Mouse (Mus musculus) intestine, postnatal 0 days (tissue): ENCODE measurements around the gene Tbxas1. TPM values are rescaled to one million over a fixed set of nuclear protein-coding genes. Genes with fewer than 3 reads are reported as not detected.

ENCODE experiments used
- ATAC-seq: fragments of 200-750 bp; cut with Nextera tagmentation; 2 replicates; pipeline ENCODE4 v1.8.0; 2017; ENCODE audit warnings: mild to moderate bottlenecking, moderate TSS enrichment, moderate library complexity
- H3K27ac ChIP-seq: fragments of 300-500 bp; sonication (generic); 2 replicates; pipeline ENCODE4 v1.5.1; 2014; ENCODE audit warnings: mild to moderate bottlenecking, low read depth, low read length, moderate library complexity
- H3K27me3 ChIP-seq: fragments of 300-500 bp; sonication (generic); replicated peaks from 2 replicates; pipeline ENCODE4 v1.6.1; 2014; ENCODE audit warnings: low read length, mixed read lengths; ENCODE audit not compliant: control insufficient read depth, insufficient read depth
- H3K36me3 ChIP-seq: fragments of 300-500 bp; sonication (generic); 2 replicates; pipeline ENCODE4 v1.6.1; 2014; ENCODE audit warnings: mild to moderate bottlenecking, moderate library complexity; ENCODE audit not compliant: control insufficient read depth, insufficient read depth
- H3K4me1 ChIP-seq: fragments of 300-500 bp; sonication (generic); replicated peaks from 2 replicates; pipeline ENCODE4 v1.6.1; 2014; ENCODE audit warnings: antibody characterized with exemption, low read length, mixed read lengths; ENCODE audit not compliant: control insufficient read depth, insufficient read depth
- H3K4me2 ChIP-seq: fragments of 300-500 bp; sonication (generic); replicated peaks from 2 replicates; pipeline ENCODE4 v1.6.1; 2014; ENCODE audit warnings: low read depth, mild to moderate bottlenecking, moderate library complexity
- H3K4me3 ChIP-seq: fragments of 300-500 bp; sonication (generic); 2 replicates; pipeline ENCODE4 v1.5.1; 2014; ENCODE audit warnings: low read depth, low read length
- H3K9ac ChIP-seq: fragments of 300-500 bp; sonication (generic); 2 replicates; pipeline ENCODE4 v1.6.1; 2014; ENCODE audit warnings: mild to moderate bottlenecking, low read depth, low read length
- H3K9me3 ChIP-seq: fragments of 300-500 bp; sonication (generic); 2 replicates; pipeline ENCODE4 v1.6.1; 2016; ENCODE audit warnings: mixed run types; ENCODE audit not compliant: control insufficient read depth
- CTCF ChIP-seq: sonication (generic); IDR thresholded peaks from 2 replicates; pipeline ENCODE4 v1.5.1; 2016; ENCODE audit warnings: low read depth, mild to moderate bottlenecking, control low read depth, antibody characterized with exemption, moderate library complexity
- WGBS: fragments of 180-500 bp; shearing (Covaris S2); extraction: QIAGEN DNeasy Blood & Tissue Kit; methylation state at CpG from one replicate; pipeline ENCODE4 v1.1.7; 2014; 5-methylcytosine and 5-hydroxymethylcytosine counted together
- polyA plus RNA-seq: library from polyadenylated mRNA; unstranded; fragments of >200 nt; fragmentation: Nextera tagmentation; extraction: Ambion mirVana; gene quantifications from 2 replicates; pipeline ENCODE4 v1.2.1, GENCODE M21; 2015

Tbxas1 gene
- polyA plus RNA-seq, 1 experiment from 2014 or later, result 2.1 TPM

DNA sequence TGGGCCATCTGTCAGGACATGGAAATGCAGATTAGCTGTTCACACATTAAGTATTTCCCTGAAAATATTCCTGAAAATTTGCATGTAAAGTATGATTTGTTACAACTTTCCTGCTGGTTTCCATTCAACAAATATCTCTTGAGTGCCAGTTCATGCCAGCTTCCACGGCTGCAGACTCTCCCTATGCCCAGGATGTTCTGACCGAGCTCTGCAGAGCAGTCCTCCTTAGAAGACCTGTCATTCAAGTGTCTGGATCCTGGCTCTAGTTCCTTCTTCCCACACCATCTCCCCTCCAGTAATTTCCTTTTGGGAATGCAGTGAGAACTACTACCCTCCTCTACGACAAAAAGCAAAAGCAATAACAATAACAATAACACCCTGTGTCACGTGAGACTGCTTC, 155.5 kb downstream of the Tbxas1 start:
- Histone ChIP-seq H3K4me3 (no peak overlapping the region), H3K36me3 (no peaks in the 10 kb centered on the region), H3K9me3 (no peaks in the 10 kb centered on the region), H3K4me1 (no peaks in the 10 kb centered on the region), H3K9ac (no peak overlapping the region), H3K4me2 (no peak overlapping the region), H3K27ac (no peak overlapping the region), H3K27me3 (no peaks in the 10 kb centered on the region)
- WGBS, result 74% methylated on average over 4 of the region's 4 CpGs
- TF ChIP-seq CTCF, result no peak
- no peak for ATAC-seq

GRCm38 (mm10) chr6:39033676-39034075, 158.5 kb downstream of the Tbxas1 start:
- WGBS, result 90% methylated on average over 7 of the region's 7 CpGs
- ATAC-seq, result no peak
- H3K27me3 ChIP-seq, result no peaks in the 10 kb centered on the region
- no peaks in the 10 kb centered on the region for H3K9me3 ChIP-seq
- H3K4me1 ChIP-seq, result no peaks in the 10 kb centered on the region
- no peak overlapping the region for H3K4me3 ChIP-seq
- no peak overlapping the region for H3K9ac ChIP-seq
- H3K27ac ChIP-seq, result no peak overlapping the region
- H3K36me3 ChIP-seq, result no peaks in the 10 kb centered on the region
- H3K4me2 ChIP-seq, result no peak overlapping the region
- no peak for TF ChIP-seq CTCF

DNA sequence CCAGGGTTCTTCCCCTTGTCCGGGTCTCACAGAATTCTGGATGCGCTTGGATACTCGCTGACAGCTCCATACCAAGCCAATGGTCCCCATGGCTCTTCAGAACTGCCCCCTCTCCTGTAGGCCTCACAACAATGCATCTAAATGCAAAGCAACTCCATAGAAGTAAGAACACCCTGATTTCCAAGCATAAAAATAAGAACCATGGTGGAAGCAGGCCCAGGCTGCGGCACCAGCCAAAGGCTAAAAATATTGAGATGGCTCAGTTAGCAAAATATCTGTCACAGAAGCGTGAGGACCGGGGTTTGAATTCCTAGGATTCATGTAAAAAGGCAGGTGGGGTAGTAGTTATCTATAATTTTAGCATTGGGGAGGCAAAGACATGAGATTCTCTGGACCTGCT, 159.8 kb downstream of the Tbxas1 start:
- Histone ChIP-seq H3K36me3 (no peaks in the 10 kb centered on the region), H3K4me1 (no peaks in the 10 kb centered on the region), H3K9ac (no peak overlapping the region), H3K27me3 (no peaks in the 10 kb centered on the region), H3K4me3 (no peak overlapping the region), H3K9me3 (no peaks in the 10 kb centered on the region), H3K4me2 (no peak overlapping the region), H3K27ac (no peak overlapping the region)
- TF ChIP-seq CTCF, result no peak
- 92% methylated on average over 6 of the region's 6 CpGs for WGBS
- ATAC-seq, result no peak

DNA sequence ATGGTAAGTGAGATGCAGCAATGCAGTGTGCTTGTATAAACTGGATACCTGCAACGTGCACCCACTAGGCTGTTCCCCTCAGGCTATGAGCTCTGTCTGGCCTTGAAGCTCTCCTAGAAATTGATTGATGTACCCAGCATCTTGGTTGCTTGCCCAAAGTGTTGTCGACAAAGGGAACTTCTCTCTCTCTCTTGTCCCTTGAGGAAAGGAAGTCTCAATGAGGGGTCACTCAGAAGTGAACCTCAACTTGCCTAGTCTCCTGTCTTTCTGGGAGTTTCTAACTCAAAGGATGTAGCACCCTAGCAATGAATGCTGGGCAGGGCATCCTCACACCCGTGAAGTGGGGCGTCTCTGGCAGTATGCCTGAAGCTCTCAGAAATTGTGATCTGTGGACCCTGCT, 161.0 kb downstream of the Tbxas1 start:
- H3K9me3 ChIP-seq, result no peaks in the 10 kb centered on the region
- no peaks in the 10 kb centered on the region for H3K36me3 ChIP-seq
- H3K27me3 ChIP-seq, result no peaks in the 10 kb centered on the region
- no peak overlapping the region for H3K4me2 ChIP-seq
- no peak overlapping the region for H3K27ac ChIP-seq
- H3K9ac ChIP-seq, result no peak overlapping the region
- ATAC-seq, result no peak
- H3K4me1 ChIP-seq, result no peaks in the 10 kb centered on the region
- 78% methylated on average over 4 of the region's 4 CpGs for WGBS
- no peak for TF ChIP-seq CTCF
- H3K4me3 ChIP-seq, result no peak overlapping the region

GRCm38 (mm10) chr6:39040451-39040850, 165.2 kb downstream of the Tbxas1 start:
- no peak overlapping the region for H3K4me3 ChIP-seq
- no peak overlapping the region for H3K9ac ChIP-seq
- ATAC-seq, result no peak
- no peaks in the 10 kb centered on the region for H3K36me3 ChIP-seq
- no peaks in the 10 kb centered on the region for H3K27me3 ChIP-seq
- H3K9me3 ChIP-seq, result no peaks in the 10 kb centered on the region
- TF ChIP-seq CTCF, result no peak
- H3K4me1 ChIP-seq, result no peaks in the 10 kb centered on the region
- H3K27ac ChIP-seq, result no peak overlapping the region
- H3K4me2 ChIP-seq, result no peak overlapping the region
- 78% methylated on average over 9 of the region's 9 CpGs for WGBS

DNA sequence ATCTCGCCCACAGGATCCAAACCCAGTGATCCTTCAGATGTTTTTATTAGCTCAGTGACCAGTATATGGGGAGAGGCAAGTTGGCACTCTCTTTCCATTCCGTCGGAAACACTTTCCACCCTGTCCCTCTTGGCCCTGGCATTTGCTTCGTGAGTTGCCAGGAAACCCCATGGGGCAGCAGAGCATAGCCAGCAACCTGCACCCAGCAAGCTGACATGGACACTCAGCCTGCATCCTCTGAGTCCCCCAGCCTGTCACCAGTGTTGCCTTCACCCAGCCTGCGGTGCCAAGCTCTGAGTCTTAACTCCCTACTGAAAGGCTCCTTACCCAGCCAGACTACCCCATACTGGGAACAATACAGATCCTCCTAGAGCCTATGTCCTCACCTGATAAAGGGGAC, 173.9 kb downstream of the Tbxas1 start:
- no peak for TF ChIP-seq CTCF
- H3K36me3 ChIP-seq, result no peaks in the 10 kb centered on the region

DNA sequence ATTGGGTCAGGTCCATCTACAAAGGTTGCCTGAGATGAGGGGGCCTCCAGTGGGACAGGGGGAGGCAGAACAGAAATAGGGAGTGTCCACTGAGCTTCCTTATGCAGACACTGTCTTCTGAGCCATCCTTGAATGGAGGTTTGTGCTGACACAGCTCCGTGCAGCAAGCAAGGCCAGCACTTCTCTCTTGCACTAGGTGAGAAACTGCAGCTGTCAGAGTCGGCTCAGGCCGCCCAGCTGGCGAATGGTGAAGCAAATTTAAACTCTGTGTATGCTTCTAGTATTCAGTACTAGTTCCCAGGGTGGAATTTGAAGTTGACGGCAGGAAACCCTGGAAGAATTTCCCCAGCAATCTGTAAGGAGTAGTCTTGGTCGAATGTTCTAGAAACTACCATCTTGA, 175.6 kb downstream of the Tbxas1 start:
- 63% methylated on average over 6 of the region's 6 CpGs for WGBS
- Histone ChIP-seq H3K27ac (no peak overlapping the region), H3K4me2 (no peak overlapping the region)

More for the DNA sequence above, 173.9 kb downstream of the Tbxas1 start:
- Histone ChIP-seq H3K4me1 (no peaks in the 10 kb centered on the region), H3K4me2 (no peak overlapping the region), H3K9me3 (no peaks in the 10 kb centered on the region), H3K27me3 (no peaks in the 10 kb centered on the region), H3K27ac (no peak overlapping the region), H3K4me3 (no peak overlapping the region), H3K9ac (no peak overlapping the region)
- no peak for ATAC-seq
- WGBS, result 73% methylated on average over 5 of the region's 5 CpGs

More for the DNA sequence above, 175.6 kb downstream of the Tbxas1 start:
- no peak for ATAC-seq
- H3K9me3 ChIP-seq, result no peaks in the 10 kb centered on the region
- TF ChIP-seq CTCF, result no peak
- H3K4me1 ChIP-seq, result no peaks in the 10 kb centered on the region
- H3K36me3 ChIP-seq, result no peaks in the 10 kb centered on the region
- no peak overlapping the region for H3K9ac ChIP-seq
- no peak overlapping the region for H3K4me3 ChIP-seq
- no peaks in the 10 kb centered on the region for H3K27me3 ChIP-seq
